Mouse (Mus musculus) CH12.LX (cell line): ENCODE results near the gene Pced1b. TPM values are rescaled to one million over a fixed set of nuclear protein-coding genes. Genes with fewer than 3 reads are reported as not detected.

Experiments used
- DNase-seq: peaks from one replicate; pipeline ENCODE4 v3.0.0-alpha.2; 2013; ENCODE audit errors: extremely low read depth
- H3K27ac ChIP-seq: 2 replicates; pipeline ENCODE4 v1.5.1; 2012; ENCODE audit warnings: low read depth, mild to moderate bottlenecking, control low read depth, moderate library complexity; ENCODE audit not compliant: insufficient read depth
- H3K27me3 ChIP-seq: replicated peaks from 2 replicates; pipeline ENCODE3; 2012; ENCODE audit warnings: inconsistent platforms
- H3K36me3 ChIP-seq, 2 experiments: replicated peaks in 1 of 2; 2 replicates each; pipeline versions ENCODE3 to v1.6.1; 2012; ENCODE audit warnings: inconsistent platforms in 1 of 2, low read length in 1 of 2, mild to moderate bottlenecking in 1 of 2, mixed read lengths in 1 of 2, moderate library complexity in 1 of 2; ENCODE audit not compliant: control insufficient read depth in 1 of 2, insufficient read depth in 1 of 2
- H3K4me1 ChIP-seq, 2 experiments: 2 replicates each; pipeline ENCODE4 v1.6.1; 2012; ENCODE audit warnings: inconsistent platforms in 1 of 2, moderate library complexity in 1 of 2; ENCODE audit not compliant: insufficient read depth in 2 of 2, control insufficient read depth in 1 of 2
- H3K4me2 ChIP-seq: 2 replicates; pipeline ENCODE4 v1.6.1; 2012; ENCODE audit warnings: low read depth, mild to moderate bottlenecking, control low read depth; ENCODE audit not compliant: poor library complexity, insufficient read depth, severe bottlenecking
- H3K4me3 ChIP-seq, 3 experiments: fragments of 150-350 bp in 1 of 3; sonication (generic) in 1 of 3; replicated peaks in 1 of 3; 2 replicates each; pipeline versions ENCODE3 to v1.5.1; 2011 to 2012; ENCODE audit warnings: low read depth in 2 of 3, low read length in 2 of 3, mild to moderate bottlenecking in 2 of 3, moderate library complexity in 2 of 3, control low read depth in 1 of 3, improper control_type of control experiment in 1 of 3, inconsistent platforms in 1 of 3, mixed read lengths in 1 of 3; ENCODE audit not compliant: poor library complexity in 1 of 3
- H3K79me2 ChIP-seq: replicated peaks from 2 replicates; pipeline ENCODE4 v1.6.1; 2012; ENCODE audit warnings: mild to moderate bottlenecking, moderate library complexity; ENCODE audit not compliant: control insufficient read depth, poor library complexity, insufficient read depth, severe bottlenecking; ENCODE audit errors: extremely low read depth
- H3K9ac ChIP-seq: 2 replicates; pipeline ENCODE4 v1.6.1; 2012; ENCODE audit warnings: low read depth, mild to moderate bottlenecking, control low read depth, moderate library complexity; ENCODE audit not compliant: insufficient read depth
- H3K9me3 ChIP-seq: replicated peaks from 2 replicates; pipeline ENCODE3; 2012; ENCODE audit warnings: low read length, inconsistent platforms, mixed read lengths
- CHD1 ChIP-seq: IDR thresholded peaks from 2 replicates; pipeline ENCODE4 v1.6.1; 2012; ENCODE audit warnings: low read depth, low read length, improper control_type of control experiment, inconsistent platforms
- CHD2 ChIP-seq: IDR thresholded peaks from 2 replicates; pipeline ENCODE4 v1.6.1; 2011; ENCODE audit warnings: low read length, improper control_type of control experiment
- CTCF ChIP-seq, 2 experiments: IDR thresholded peaks in 1 of 2; conservative IDR thresholded peaks in 1 of 2; 2 replicates each; pipeline ENCODE4 v1.5.1; 2011 to 2012; ENCODE audit warnings: low read depth in 2 of 2, low read length in 2 of 2, improper control_type of control experiment in 1 of 2, inconsistent platforms in 1 of 2, mild to moderate bottlenecking in 1 of 2, moderate library complexity in 1 of 2
- ELF1 ChIP-seq: IDR thresholded peaks from 2 replicates; pipeline ENCODE4 v1.6.1; 2014; ENCODE audit warnings: low read depth, mild to moderate bottlenecking, inconsistent platforms, low read length, improper control_type of control experiment
- EP300 ChIP-seq: IDR thresholded peaks from 2 replicates; pipeline ENCODE4 v1.6.1; 2011; ENCODE audit warnings: low read length, improper control_type of control experiment
- ETS1 ChIP-seq: conservative IDR thresholded peaks from 2 replicates; pipeline ENCODE4 v1.6.1; 2012; ENCODE audit warnings: low read depth, mild to moderate bottlenecking, inconsistent platforms, low read length, improper control_type of control experiment, moderate library complexity
- GABPA ChIP-seq: IDR thresholded peaks from 2 replicates; pipeline ENCODE4 v1.6.1; 2012; ENCODE audit warnings: low read depth, low read length, improper control_type of control experiment, inconsistent platforms; ENCODE audit not compliant: insufficient replicate concordance
- IRF4 ChIP-seq: IDR thresholded peaks from 2 replicates; pipeline ENCODE4 v1.6.1; 2014; ENCODE audit warnings: low read depth, mild to moderate bottlenecking, inconsistent platforms, low read length, improper control_type of control experiment
- JUND ChIP-seq: conservative IDR thresholded peaks from 2 replicates; pipeline ENCODE4 v1.6.1; 2011; ENCODE audit warnings: low read depth, low read length, improper control_type of control experiment
- KAT2A ChIP-seq: IDR thresholded peaks from 2 replicates; pipeline ENCODE4 v1.6.1; 2012; ENCODE audit warnings: low read length, improper control_type of control experiment, inconsistent platforms; ENCODE audit not compliant: insufficient replicate concordance
- MAFK ChIP-seq: IDR thresholded peaks from 2 replicates; pipeline ENCODE4 v1.6.1; 2011; ENCODE audit warnings: low read length, improper control_type of control experiment; ENCODE audit not compliant: insufficient replicate concordance
- MAX ChIP-seq: IDR thresholded peaks from 2 replicates; pipeline ENCODE4 v1.6.1; 2011; ENCODE audit warnings: low read length, improper control_type of control experiment
- MAZ ChIP-seq: IDR thresholded peaks from 2 replicates; pipeline ENCODE4 v1.6.1; 2012; ENCODE audit warnings: low read depth, mild to moderate bottlenecking, inconsistent platforms, low read length, improper control_type of control experiment, moderate library complexity
- MEF2A ChIP-seq: IDR thresholded peaks from 2 replicates; pipeline ENCODE4 v1.6.1; 2014; ENCODE audit warnings: low read depth, mild to moderate bottlenecking, inconsistent platforms, low read length, improper control_type of control experiment, borderline replicate concordance
- MXI1 ChIP-seq: IDR thresholded peaks from 2 replicates; pipeline ENCODE4 v1.6.1; 2011; ENCODE audit warnings: mild to moderate bottlenecking, low read depth, low read length, improper control_type of control experiment
- MYC ChIP-seq: IDR thresholded peaks from 2 replicates; pipeline ENCODE4 v1.6.1; 2011; ENCODE audit warnings: low read depth, mild to moderate bottlenecking, improper control_type of control experiment, low read length
- NRF1 ChIP-seq: IDR thresholded peaks from 2 replicates; pipeline ENCODE4 v1.6.1; 2014; ENCODE audit warnings: low read depth, mild to moderate bottlenecking, inconsistent platforms, low read length, improper control_type of control experiment, moderate library complexity
- PAX5 ChIP-seq: IDR thresholded peaks from 2 replicates; pipeline ENCODE4 v1.6.1; 2012; ENCODE audit warnings: low read length, inconsistent platforms, mixed read lengths
- RAD21 ChIP-seq: IDR thresholded peaks from 2 replicates; pipeline ENCODE4 v1.6.1; 2011; ENCODE audit warnings: low read depth, mild to moderate bottlenecking, low read length, improper control_type of control experiment, moderate library complexity
- RCOR1 ChIP-seq: conservative IDR thresholded peaks from 2 replicates; pipeline ENCODE4 v1.6.1; 2012; ENCODE audit warnings: low read depth, mild to moderate bottlenecking, inconsistent platforms, low read length, improper control_type of control experiment
- SIN3A ChIP-seq: IDR thresholded peaks from 2 replicates; pipeline ENCODE4 v1.6.1; 2012; ENCODE audit warnings: low read length, improper control_type of control experiment, inconsistent platforms
- SMC3 ChIP-seq: IDR thresholded peaks from 2 replicates; pipeline ENCODE4 v1.6.1; 2011; ENCODE audit warnings: low read depth, low read length, improper control_type of control experiment
- TCF12 ChIP-seq: IDR thresholded peaks from 2 replicates; pipeline ENCODE4 v1.6.1; 2014; ENCODE audit warnings: low read depth, mild to moderate bottlenecking, inconsistent platforms, low read length, improper control_type of control experiment
- ZMIZ1 ChIP-seq: IDR thresholded peaks from 2 replicates; pipeline ENCODE4 v1.6.1; 2012; ENCODE audit warnings: low read depth, mild to moderate bottlenecking, inconsistent platforms, low read length, improper control_type of control experiment
- ZNF384 ChIP-seq: IDR thresholded peaks from 2 replicates; pipeline ENCODE4 v1.6.1; 2012; ENCODE audit warnings: low read depth, low read length, improper control_type of control experiment, inconsistent platforms
- dilution Hi-C: fragments of 300-500 bp; cut with MboI; formaldehyde crosslinking; loops from 2 replicates; pipeline ENCODE4 v1.14.3; 2020; ENCODE audit warnings: low sequenced_read_pairs; ENCODE audit not compliant: extremely low pct_unique_long_range_greater_than_20kb, extremely low pct_ligation_motif_present
- in situ Hi-C: fragments of 300-500 bp; cut with MboI; formaldehyde crosslinking; loops from 3 replicates; pipeline ENCODE4 v1.14.3; 2019; ENCODE audit warnings: low sequenced_read_pairs, low pct_ligation_motif_present, low pct_unique_long_range_greater_than_20kb, mixed read lengths
- polyA plus RNA-seq: library from polyadenylated mRNA; unstranded; fragments of >175 nt; gene quantifications from 2 replicates; pipeline ENCODE4 v1.2.1, GENCODE M21; 2012; ENCODE audit warnings: low read depth; ENCODE audit not compliant: insufficient read length
- total RNA-seq, 2 experiments: library from RNA; depleted of rRNA; stranded (reverse); fragments of 300-350 nt in 1 of 2; fragments of >200 nt in 1 of 2; gene quantifications; 2 replicates each; pipeline ENCODE4 v1.2.3; 2012 to 2014

Gene Pced1b
- total and polyA plus RNA-seq, 3 experiments: 12.3 to 44.2 (median 21.1) TPM

DNA sequence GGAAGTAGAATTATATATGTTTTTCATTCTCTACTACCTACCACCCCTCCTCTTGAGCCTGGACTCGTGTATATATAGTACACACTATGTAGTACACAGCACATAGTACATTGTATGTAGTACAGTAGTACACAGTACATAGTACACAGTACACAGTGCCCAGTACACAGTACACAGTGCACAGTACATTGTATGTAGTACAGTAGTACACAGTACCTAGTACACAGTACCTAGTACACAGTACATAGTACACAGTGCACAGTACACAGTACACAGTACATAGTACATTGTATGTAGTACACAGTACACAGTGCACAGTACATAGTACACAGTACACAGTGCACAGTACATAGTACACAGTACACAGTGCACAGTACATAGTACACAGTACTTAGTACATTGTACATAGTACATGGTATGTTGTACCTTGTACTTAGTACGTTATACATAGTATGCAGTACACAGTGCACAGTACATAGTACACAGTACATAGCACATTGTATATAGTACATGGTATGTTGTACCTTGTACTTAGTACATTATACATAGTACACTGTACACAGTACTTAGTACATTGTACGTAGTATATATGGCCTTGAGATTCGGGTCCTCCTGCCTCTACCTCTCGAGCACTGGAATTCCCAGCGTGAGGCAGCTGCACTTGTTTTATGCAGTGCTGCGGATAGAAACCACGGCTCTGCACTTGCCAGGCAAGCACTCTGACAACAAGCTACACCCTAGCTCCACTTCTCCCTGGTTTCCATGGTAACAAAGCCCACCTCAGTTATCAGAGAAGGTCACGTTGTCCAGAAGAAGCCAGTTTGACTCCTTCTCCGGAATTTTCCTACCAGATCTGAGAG lies 35.0 kb downstream of the Pced1b start:
- no peaks in the 10 kb centered on the region for H3K27me3 ChIP-seq
- H3K27ac ChIP-seq: no peak overlapping the region
- dilution Hi-C loops: no loop called here
- H3K4me1 ChIP-seq: peaks cover 8 to 43% of the 10 kb centered on the region in 2 experiments
- DNase-seq: no peak
- no peak overlapping the region for H3K4me3 ChIP-seq
- no peak overlapping the region for H3K9ac ChIP-seq
- TF ChIP-seq JUND: no peak
- no peak for TF ChIP-seq MXI1
- no peak for TF ChIP-seq CTCF (conservative IDR thresholded peaks at IDR 0.05 in 1 of 2, IDR thresholded peaks at IDR 0.05 in 1 of 2; ENCODE audit: low read depth in 2 of 2, low read length in 2 of 2)
- no peak for TF ChIP-seq PAX5
- no peak for TF ChIP-seq TCF12
- H3K4me2 ChIP-seq: no peak overlapping the region
- H3K79me2 ChIP-seq: no peaks in the 10 kb centered on the region
- H3K36me3 ChIP-seq: peaks cover 4 to 16% of the 10 kb centered on the region in 2 experiments
- no peaks in the 10 kb centered on the region for H3K9me3 ChIP-seq
- in situ Hi-C loops: no loop called here

- in situ Hi-C loops: no loop called here
Measured at GRCm38 (mm10) chr15:97282572-97282881, 35.6 kb downstream of the Pced1b start.

GRCm38 (mm10) chr15:97284201-97284600 lies 37.3 kb downstream of the Pced1b start:
- dilution Hi-C loops: no loop called here
- DNase-seq: no peak
- peaks cover 0 to 30% of the 10 kb centered on the region in 2 experiments; a peak in 2 of 4 replicates for H3K4me1 ChIP-seq
- no peak overlapping the region for H3K4me3 ChIP-seq
- H3K4me2 ChIP-seq: no peak overlapping the region
- H3K27me3 ChIP-seq: no peaks in the 10 kb centered on the region
- H3K27ac ChIP-seq: no peak overlapping the region
- no peak for TF ChIP-seq CHD2
- TF ChIP-seq MAX: no peak
- no peak for TF ChIP-seq NRF1
- no peak for TF ChIP-seq MEF2A
- no peak for TF ChIP-seq SMC3
- no peak for TF ChIP-seq ZMIZ1
- no peak for TF ChIP-seq ELF1
- no peak for TF ChIP-seq MYC
- no peak for TF ChIP-seq MAFK
- no peak for TF ChIP-seq RCOR1
- TF ChIP-seq IRF4: no peak
- no peak for TF ChIP-seq EP300
- no peak for TF ChIP-seq ETS1
- TF ChIP-seq ZNF384: no peak
- no peak for TF ChIP-seq MXI1
- TF ChIP-seq KAT2A: no peak
- TF ChIP-seq RAD21: no peak
- no peak overlapping the region for H3K9ac ChIP-seq
- no peaks in the 10 kb centered on the region for H3K9me3 ChIP-seq
- in situ Hi-C loops: no loop called here
- H3K36me3 ChIP-seq: peaks cover 4 to 14% of the 10 kb centered on the region in 2 experiments
- H3K79me2 ChIP-seq: no peaks in the 10 kb centered on the region

More at GRCm38 (mm10) chr15:97282572-97282881, 35.6 kb downstream of the Pced1b start:
- H3K9me3 ChIP-seq: no peaks in the 10 kb centered on the region
- peaks cover 4 to 16% of the 10 kb centered on the region in 2 experiments for H3K36me3 ChIP-seq
- no peaks in the 10 kb centered on the region for H3K79me2 ChIP-seq
- H3K4me2 ChIP-seq: no peak overlapping the region
- peaks cover 7 to 43% of the 10 kb centered on the region in 2 experiments for H3K4me1 ChIP-seq
- H3K4me3 ChIP-seq: no peak overlapping the region
- no peak overlapping the region for H3K27ac ChIP-seq
- no peak for TF ChIP-seq ETS1
- TF ChIP-seq MAZ: no peak
- TF ChIP-seq ELF1: no peak
- TF ChIP-seq SIN3A: no peak
- TF ChIP-seq PAX5: no peak
- no peak for TF ChIP-seq CHD1
- no peak for TF ChIP-seq GABPA
- H3K27me3 ChIP-seq: no peaks in the 10 kb centered on the region
- no peak for DNase-seq
- dilution Hi-C loops: no loop called here
- no peak overlapping the region for H3K9ac ChIP-seq
